Mouse (Mus musculus) ES-E14 (cell line): ENCODE data around the gene Hist1h2bg.

Experiments used
- CHD2 ChIP-seq: IDR thresholded peaks from 2 replicates; pipeline ENCODE4 v1.6.1; 2014; ENCODE audit warnings: mild to moderate bottlenecking, low read depth, low read length, inconsistent platforms
- HCFC1 ChIP-seq: IDR thresholded peaks from 2 replicates; pipeline ENCODE4 v1.6.1; 2012; ENCODE audit warnings: low read length, inconsistent platforms, borderline replicate concordance; ENCODE audit not compliant: insufficient read depth
- MAFK ChIP-seq: IDR thresholded peaks from 2 replicates; pipeline ENCODE4 v1.6.1; 2014; ENCODE audit warnings: mild to moderate bottlenecking, low read depth, low read length, inconsistent platforms; ENCODE audit not compliant: insufficient read depth
- ZC3H11A ChIP-seq: IDR thresholded peaks from 2 replicates; pipeline ENCODE4 v1.6.1; 2012; ENCODE audit warnings: low read depth, mild to moderate bottlenecking, inconsistent platforms, low read length, borderline replicate concordance
- ZNF384 ChIP-seq: IDR thresholded peaks from 2 replicates; pipeline ENCODE4 v1.6.1; 2012; ENCODE audit warnings: low read depth, low read length, inconsistent platforms

DNA sequence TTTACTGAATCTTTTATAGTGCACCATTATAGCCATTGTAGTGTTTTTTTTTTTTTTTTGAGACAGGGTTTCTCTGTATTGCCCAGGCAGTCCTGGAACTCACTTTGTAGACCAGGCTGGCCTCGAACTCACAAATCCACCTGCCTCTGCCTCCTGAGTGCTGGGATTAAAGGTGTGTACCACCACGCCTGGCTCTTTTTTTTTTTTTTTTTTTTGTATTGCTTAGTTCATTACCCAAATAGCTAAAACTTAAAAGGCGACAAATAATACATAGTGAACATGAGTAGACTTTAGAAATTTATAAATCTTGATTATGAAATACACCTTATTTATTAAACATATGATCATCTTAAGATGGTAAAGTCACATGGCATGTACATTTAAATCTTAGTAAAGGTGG, 29.7 kb upstream of the Hist1h2bg start:
- TF ChIP-seq MAFK, result no peak
- TF ChIP-seq ZNF384, result 0 out of 2 replicates have a peak, but pooled peaks have one; percentile 38
- TF ChIP-seq ZC3H11A, result no peak
- TF ChIP-seq HCFC1, result no peak
- no peak for TF ChIP-seq CHD2
